Mouse (Mus musculus): ENCODE data around the gene Klhl33.

GRCm38 (mm10) chr14:50875591-50876230 is 21.6 kb downstream of the Klhl33 start:
- TF ChIP-seq CTCF (IDR thresholded peaks at IDR 0.05; ENCODE audit: insufficient read depth, low read depth, low read length) = no peak
- no peak for TF ChIP-seq POLR2A (IDR thresholded peaks at IDR 0.05; ENCODE audit: insufficient read depth, low read depth, low read length)

Measured in olfactory bulb, adult 2 months (tissue).